8 mouse cellular contexts compared by ENCODE assay signal in genomic region chr7:74554041-74554561, GRCm38 (mm10). TPM values are rescaled to one million over a fixed set of nuclear protein-coding genes. Genes with fewer than 3 reads are reported as not detected.
A peak's percentile ranks its signal among the peaks of the same experiment; 100 is the strongest.
DNase-seq lines count a peak whose midpoint lies in the region; ATAC-seq lines count a peak whose summit lies in the region.

No protein-coding gene starts in this region.

- peak overlapping the region; percentile 91 for H3K4me2 ChIP-seq in midbrain, embryonic 11.5 days
- peak overlapping the region; percentile 97 for H3K4me2 ChIP-seq in stomach, embryonic 14.5 days (replicated peaks; ENCODE audit: low read depth, low read length)

- H3K4me3 ChIP-seq in erythroblast, embryonic 14.5 days (replicated peaks): peak overlapping the region; percentile 41
- H3K4me3 ChIP-seq in limb, embryonic 10.5 days: peak overlapping the region; percentile 78
- peak overlapping the region; percentile 74 for H3K4me3 ChIP-seq in midbrain, embryonic 11.5 days (ENCODE audit: low read depth, low read length)
- H3K4me3 ChIP-seq in stomach, embryonic 14.5 days (ENCODE audit: low read depth, low read length): peak overlapping the region; percentile 69

- peaks cover 54% of the 10 kb centered on the region for H3K27me3 ChIP-seq in erythroblast, embryonic 14.5 days (ENCODE audit: control insufficient read depth)
- peaks cover 48% of the 10 kb centered on the region for H3K27me3 ChIP-seq in limb, embryonic 10.5 days (ENCODE audit: low read depth, poor library complexity, severe bottlenecking)
- H3K27me3 ChIP-seq in midbrain, embryonic 11.5 days (ENCODE audit: control insufficient read depth, insufficient read depth, low read length): peaks cover 12% of the 10 kb centered on the region
- H3K27me3 ChIP-seq in stomach, embryonic 14.5 days (ENCODE audit: control insufficient read depth, insufficient read depth, low read length): no peaks in the 10 kb centered on the region

- H3K36me3 ChIP-seq in erythroblast, embryonic 14.5 days (ENCODE audit: control insufficient read depth): no peaks in the 10 kb centered on the region
- H3K36me3 ChIP-seq in limb, embryonic 10.5 days: no peaks in the 10 kb centered on the region
- no peaks in the 10 kb centered on the region for H3K36me3 ChIP-seq in midbrain, embryonic 11.5 days (ENCODE audit: control insufficient read depth, insufficient read depth, low read length)
- no peaks in the 10 kb centered on the region for H3K36me3 ChIP-seq in stomach, embryonic 14.5 days (ENCODE audit: control insufficient read depth, insufficient read depth, low read length)

- peak; percentile 33 to 54 for DNase-seq in cerebellum, postnatal 4 days (ENCODE audit: low spot score in 2 of 2)
- peak; percentile 55 for DNase-seq in gastrocnemius, postnatal 10 days
- peak; percentile 71 for DNase-seq in limb, embryonic 10.5 days (ENCODE audit: low spot score)
- DNase-seq in midbrain, embryonic 11.5 days (ENCODE audit: low spot score, missing footprints): peak; percentile 94

- no peak for ATAC-seq in erythroblast, adult 5-6 weeks (replicated peaks; ENCODE audit: low FRiP score, poor library complexity, severe bottlenecking)
- ATAC-seq in inflammation-experienced regulatory T-cells, adult 6 months: peak; percentile 10
- ATAC-seq in midbrain, embryonic 11.5 days (ENCODE audit: low FRiP score): peak; percentile 55
- peak; percentile 54; the same call in 1 of the 2 replicates for ATAC-seq in stomach, embryonic 14.5 days (ENCODE audit: insufficient number of reproducible peaks, insufficient read depth, low FRiP score, low read depth)

- peaks cover 4% of the 10 kb centered on the region for H3K4me1 ChIP-seq in erythroblast, embryonic 14.5 days (ENCODE audit: control insufficient read depth)
- peaks cover 38% of the 10 kb centered on the region for H3K4me1 ChIP-seq in limb, embryonic 10.5 days
- H3K4me1 ChIP-seq in midbrain, embryonic 11.5 days (ENCODE audit: control insufficient read depth, insufficient read depth, low read length): peaks cover 4% of the 10 kb centered on the region
- H3K4me1 ChIP-seq in stomach, embryonic 14.5 days (ENCODE audit: control insufficient read depth, insufficient read depth, low read length): 0 out of 2 replicates have a peak, but pooled peaks cover 4% of the 10 kb centered on the region

- peak overlapping the region; percentile 83 for H3K9ac ChIP-seq in midbrain, embryonic 11.5 days (ENCODE audit: low read length)
- peak overlapping the region; percentile 58; the same call in 1 of the 2 replicates for H3K9ac ChIP-seq in stomach, embryonic 14.5 days (replicated peaks; ENCODE audit: low read depth, low read length)

- peak overlapping the region; percentile 91 for H3K27ac ChIP-seq in limb, embryonic 10.5 days
- H3K27ac ChIP-seq in midbrain, embryonic 11.5 days (ENCODE audit: low read depth, low read length): peak overlapping the region; percentile 75; the same call in 1 of the 2 replicates
- H3K27ac ChIP-seq in stomach, embryonic 14.5 days (ENCODE audit: low read length): peak overlapping the region; percentile 21; the same call in 1 of the 2 replicates

- WGBS in limb, embryonic 10.5 days: under 1% methylated on average over 46 of the region's 46 CpGs
- under 1% methylated on average over 44 of the region's 46 CpGs for whole genome bisulfite sequencing in midbrain, embryonic 11.5 days
- WGBS in stomach, embryonic 14.5 days: under 1% methylated on average over 44 of the region's 46 CpGs

- no peaks in the 10 kb centered on the region for H3K9me3 ChIP-seq in erythroblast, embryonic 14.5 days (ENCODE audit: control insufficient read depth, low read length)
- no peaks in the 10 kb centered on the region for H3K9me3 ChIP-seq in limb, embryonic 10.5 days (replicated peaks)
- H3K9me3 ChIP-seq in midbrain, embryonic 11.5 days (ENCODE audit: control insufficient read depth, low read length): no peaks in the 10 kb centered on the region
- no peaks in the 10 kb centered on the region for H3K9me3 ChIP-seq in stomach, embryonic 14.5 days (ENCODE audit: control insufficient read depth, low read depth, low read length)

RNA-seq across cellular contexts. Expression of gene Slco3a1, which starts 0.5 kb away (rescaled TPM):
- polyA plus RNA-seq in erythroblast, embryonic 14.5 days (2012): 0.06 TPM in 1 of 2 replicates, not detected in the other
- 4.4 and 7.3 TPM in 2 replicates for total RNA-seq in erythroblast, adult 5-6 weeks (2015; ENCODE audit: low replicate concordance)
- total RNA-seq in erythroblast, adult 5-6 weeks (2017; ENCODE audit: low replicate concordance): 3.2 and 3.3 TPM in 2 replicates
- total RNA-seq in gastrocnemius, postnatal 10 days (2021): 10 to 100 TPM; 23.5 to 24.4 TPM
- 10 to 100 TPM; 16.2 to 19.3 (median 17.5) TPM for polyA plus RNA-seq in inflammation-experienced regulatory T-cells, adult 6 months (2017; shearing (Covaris generic))
- 5.6 and 6.7 TPM in 2 replicates for polyA plus RNA-seq in limb, embryonic 10.5 days (2016; fragmentation: Nextera tagmentation; extraction: Ambion mirVana)
- 7.8 and 8.4 TPM in 2 replicates for polyA plus RNA-seq in midbrain, embryonic 11.5 days (2014; fragmentation: Nextera tagmentation; extraction: Ambion mirVana)
- 9.1 and 13.2 TPM in 2 replicates for polyA plus RNA-seq in stomach, embryonic 14.5 days (2014; fragmentation: Nextera tagmentation; extraction: Ambion mirVana)

Comparison
In these comparisons a context has a peak if more than half of its experiments do, and no peak if none do; other contexts are left out.
1. DNase-seq: peak in every context shown above with its lines; median percentile 94 in midbrain, embryonic 11.5 days; 71 in limb, embryonic 10.5 days; 55 in gastrocnemius, postnatal 10 days; 44 in cerebellum, postnatal 4 days.
2. H3K27ac ChIP-seq: peak in every context shown above with its lines; median percentile 91 in limb, embryonic 10.5 days; 75 in midbrain, embryonic 11.5 days; 21 in stomach, embryonic 14.5 days.